Mouse (Mus musculus) hindlimb bud, embryonic 11.5 days (tissue): ENCODE data around the gene Clec2i.
A peak's percentile ranks its signal among the peaks of the same experiment; 100 is the strongest.
"Not testable (repeated sequence)": the region's sequence is repeated elsewhere in the genome, so short reads cannot be mapped to it uniquely, and the experiment has no call there.

Source experiments
- DNase-seq: peaks from one replicate; pipeline ENCODE4 v3.0.0-alpha.2; 2012; ENCODE audit warnings: low read depth, low spot score; ENCODE audit errors: extremely low spot score

The Clec2i gene

GRCm38 (mm10) chr6:128887091-128887790, at the start of gene Clec2i:
TSS of gene Clec2i (plus strand) at chr6:128887588.
- not testable (repeated sequence) for DNase-seq

- peak; percentile 91 for DNase-seq
Measured at GRCm38 (mm10) chr6:128838342-128839265, 48.8 kb upstream of the Clec2i start.

GRCm38 (mm10) chr6:128839266-128839771, 48.1 kb upstream of the Clec2i start:
- DNase-seq, result peak; percentile 91

- no peak for DNase-seq
Measured at GRCm38 (mm10) chr6:128839921-128840320, 47.5 kb upstream of the Clec2i start.

GRCm38 (mm10) chr6:128840669-128841068, 46.7 kb upstream of the Clec2i start:
- DNase-seq, result not testable (repeated sequence)

GRCm38 (mm10) chr6:128841327-128842089, 45.9 kb upstream of the Clec2i start:
- no peak for DNase-seq

GRCm38 (mm10) chr6:128842356-128842944, 44.9 kb upstream of the Clec2i start:
- DNase-seq, result no peak

GRCm38 (mm10) chr6:128842945-128843478, 44.4 kb upstream of the Clec2i start:
- DNase-seq, result peak; percentile 97

- no peak for DNase-seq
Measured at GRCm38 (mm10) chr6:128843479-128843992, 43.9 kb upstream of the Clec2i start.

- DNase-seq, result no peak
Measured at GRCm38 (mm10) chr6:128844131-128844530, 43.3 kb upstream of the Clec2i start.

GRCm38 (mm10) chr6:128844586-128845080, 42.8 kb upstream of the Clec2i start:
- DNase-seq, result no peak

GRCm38 (mm10) chr6:128845319-128845979, 41.9 kb upstream of the Clec2i start:
- peak; percentile 89 for DNase-seq

- DNase-seq, result no peak
Measured at GRCm38 (mm10) chr6:128845998-128846542, 41.3 kb upstream of the Clec2i start.

GRCm38 (mm10) chr6:128847401-128847800, 40.0 kb upstream of the Clec2i start:
- no peak for DNase-seq

- DNase-seq, result no peak
Measured at GRCm38 (mm10) chr6:128849902-128850301, 37.5 kb upstream of the Clec2i start.

GRCm38 (mm10) chr6:128850671-128851070, 36.7 kb upstream of the Clec2i start:
- DNase-seq, result no peak

- no peak for DNase-seq
Measured at GRCm38 (mm10) chr6:128851151-128851550, 36.2 kb upstream of the Clec2i start.

- no peak for DNase-seq
Measured at GRCm38 (mm10) chr6:128852766-128853165, 34.6 kb upstream of the Clec2i start.
